Mouse (Mus musculus) lung, embryonic 16.5 days (tissue): ENCODE measurements around the gene A030003K21Rik. TPM values are rescaled to one million over a fixed set of nuclear protein-coding genes. Genes with fewer than 3 reads are reported as not detected.
"Not testable (repeated sequence)": the region's sequence is repeated elsewhere in the genome, so short reads cannot be mapped to it uniquely, and the experiment has no call there.

Experiments
- ATAC-seq: fragments of 200-750 bp; cut with Nextera tagmentation; 2 replicates; pipeline ENCODE4 v1.8.0; 2017; ENCODE audit warnings: low read depth, mild to moderate bottlenecking, moderate library complexity
- H3K27ac ChIP-seq: fragments of 300-500 bp; sonication (generic); 2 replicates; pipeline ENCODE4 v1.5.1; 2014; ENCODE audit warnings: mild to moderate bottlenecking, control low read depth, low read length
- H3K27me3 ChIP-seq: fragments of 300-500 bp; sonication (generic); 2 replicates; pipeline ENCODE4 v1.6.1; 2014; ENCODE audit warnings: low read depth, low read length, mixed read lengths; ENCODE audit not compliant: control insufficient read depth, insufficient read depth
- H3K36me3 ChIP-seq: fragments of 300-500 bp; sonication (generic); 2 replicates; pipeline ENCODE4 v1.6.1; 2014; ENCODE audit warnings: low read length; ENCODE audit not compliant: control insufficient read depth, insufficient read depth
- H3K4me1 ChIP-seq: fragments of 300-500 bp; sonication (generic); replicated peaks from 2 replicates; pipeline ENCODE4 v1.6.1; 2014; ENCODE audit warnings: low read length, mixed read lengths; ENCODE audit not compliant: control insufficient read depth, insufficient read depth
- H3K4me2 ChIP-seq: fragments of 300-500 bp; sonication (generic); 2 replicates; pipeline ENCODE4 v1.6.1; 2014; ENCODE audit warnings: low read depth, low read length, control low read depth
- H3K4me3 ChIP-seq: fragments of 300-500 bp; sonication (generic); 2 replicates; pipeline ENCODE4 v1.5.1; 2014; ENCODE audit warnings: mild to moderate bottlenecking, low read length, control low read depth
- H3K9ac ChIP-seq: fragments of 300-500 bp; sonication (generic); 2 replicates; pipeline ENCODE4 v1.6.1; 2014; ENCODE audit warnings: low read length, control low read depth
- H3K9me3 ChIP-seq: fragments of 300-500 bp; sonication (generic); 2 replicates; pipeline ENCODE4 v1.6.1; 2016; ENCODE audit warnings: low read length; ENCODE audit not compliant: control insufficient read depth
- WGBS: fragments of 180-500 bp; shearing (Covaris S2); extraction: QIAGEN DNeasy Blood & Tissue Kit; methylation state at CpG from one replicate; pipeline ENCODE4 v1.1.7; 2014; 5-methylcytosine and 5-hydroxymethylcytosine counted together
- polyA plus RNA-seq: library from polyadenylated mRNA; unstranded; fragments of >200 nt; fragmentation: Nextera tagmentation; extraction: Ambion mirVana; gene quantifications from 2 replicates; pipeline ENCODE4 v1.2.1, GENCODE M21; 2015

A030003K21Rik gene
- polyA plus RNA-seq, 1 experiment from 2014 or later, result not detected

DNA sequence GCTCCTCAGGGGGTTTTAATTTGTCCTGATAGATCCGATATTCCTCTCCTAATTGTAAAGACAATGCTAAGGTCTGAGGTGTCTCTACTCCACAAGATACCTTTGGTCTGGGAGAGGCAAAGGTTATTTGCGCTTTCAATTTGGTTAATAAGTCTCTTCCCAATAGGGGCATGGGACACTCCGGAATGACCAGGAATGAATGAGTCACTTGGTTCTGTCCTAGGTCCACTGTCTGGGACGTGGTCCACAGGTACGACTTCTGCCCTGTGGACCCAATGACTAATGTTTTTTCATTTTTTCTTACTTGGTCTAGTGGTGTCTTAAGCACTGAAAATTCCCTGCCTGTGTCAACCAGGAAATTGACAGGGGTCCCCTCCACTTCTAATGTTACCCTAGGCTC is 4.5 kb downstream of the A030003K21Rik start:
- Histone ChIP-seq H3K9me3 (no peaks in the 10 kb centered on the region; the same call in 1 of the 2 replicates), H3K4me2 (no peak overlapping the region), H3K27me3 (no peaks in the 10 kb centered on the region), H3K36me3 (no peaks in the 10 kb centered on the region), H3K27ac (no peak overlapping the region), H3K9ac (no peak overlapping the region), H3K4me3 (no peak overlapping the region), H3K4me1 (no peaks in the 10 kb centered on the region)
- 95% methylated on average over 5 of the region's 5 CpGs for WGBS
- ATAC-seq, result no peak

GRCm38 (mm10) chr1:82931326-82931725 is 11.9 kb downstream of the A030003K21Rik start, which contains the start of gene Gm6217:
Gene Gm6217 (minus strand): TSS chr1:82931399.
- not testable (repeated sequence) for H3K9me3 ChIP-seq, H3K4me2 ChIP-seq, ATAC-seq, H3K27me3 ChIP-seq, H3K4me3 ChIP-seq, H3K36me3 ChIP-seq, H3K27ac ChIP-seq, H3K4me1 ChIP-seq, H3K9ac ChIP-seq
- WGBS, result no CpG with 5 or more reads among the region's 6 CpGs

DNA sequence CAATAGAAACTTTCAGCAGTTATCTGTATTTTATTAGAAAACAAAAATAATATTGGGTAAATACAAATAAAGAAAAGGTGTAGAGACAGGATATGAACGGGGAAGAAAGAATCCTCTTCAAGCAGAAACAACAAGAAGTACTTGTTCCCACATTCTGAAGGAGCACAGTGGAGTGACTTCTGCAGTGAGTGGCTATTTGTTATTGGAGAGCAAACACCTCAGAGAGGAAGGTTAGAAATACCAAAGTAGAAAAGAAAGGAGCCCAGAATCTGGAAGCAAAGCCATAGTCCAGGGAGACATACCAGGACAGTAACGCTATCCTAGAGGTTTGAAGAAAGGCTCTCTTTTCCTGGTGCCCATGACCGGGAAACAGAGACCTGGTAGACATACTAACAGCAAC is 12.6 kb downstream of the A030003K21Rik start:
- not testable (repeated sequence) for H3K9me3 ChIP-seq, ATAC-seq, H3K4me2 ChIP-seq, H3K27ac ChIP-seq, H3K9ac ChIP-seq, H3K4me3 ChIP-seq, H3K36me3 ChIP-seq, H3K4me1 ChIP-seq, H3K27me3 ChIP-seq
- WGBS, result 46% methylated on average over 1 of the region's 3 CpGs

DNA sequence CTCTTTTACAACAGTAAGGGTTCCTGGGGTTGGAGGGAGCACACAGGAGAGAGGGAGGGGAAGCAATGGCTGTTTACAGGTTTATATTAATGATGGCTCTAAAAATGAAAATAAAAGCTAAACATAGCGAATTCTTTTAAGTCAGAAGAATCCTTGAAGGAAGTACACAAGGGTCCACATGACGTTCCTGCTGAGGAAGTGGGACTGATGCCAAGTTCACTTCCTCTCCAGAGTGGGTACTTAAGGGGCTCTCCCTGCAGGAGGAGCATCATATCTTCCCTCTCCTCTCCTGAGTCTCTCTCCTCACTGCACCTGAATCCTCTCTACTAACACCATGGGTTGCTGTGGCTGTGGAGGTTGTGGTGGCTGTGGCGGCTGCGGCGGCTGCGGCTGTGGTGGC is 18.5 kb downstream of the A030003K21Rik start, which contains the start of gene A030014E15Rik:
TSS of gene A030014E15Rik (plus strand) at position 268 of the 400 bp plus-strand sequence.
- no peaks in the 10 kb centered on the region for H3K9me3 ChIP-seq
- H3K4me1 ChIP-seq, result no peaks in the 10 kb centered on the region
- ATAC-seq, result no peak
- no peaks in the 10 kb centered on the region for H3K36me3 ChIP-seq
- H3K27me3 ChIP-seq, result no peaks in the 10 kb centered on the region
- H3K27ac ChIP-seq, result no peak within 1 kb of the TSS
- H3K9ac ChIP-seq, result no peak within 1 kb of the TSS
- H3K4me3 ChIP-seq, result no peak within 1 kb of the TSS
- WGBS, result 73% methylated on average over 6 of the region's 6 CpGs
- H3K4me2 ChIP-seq, result no peak within 1 kb of the TSS

- ATAC-seq, H3K4me3 ChIP-seq, H3K9me3 ChIP-seq, H3K4me2 ChIP-seq, H3K27ac ChIP-seq, H3K9ac ChIP-seq, H3K27me3 ChIP-seq, H3K4me1 ChIP-seq, H3K36me3 ChIP-seq: not testable (repeated sequence)
- 94% methylated on average over 5 of the region's 5 CpGs for WGBS
Measured at GRCm38 (mm10) chr1:82913434-82913833, 29.8 kb downstream of the A030003K21Rik start.

- Histone ChIP-seq H3K27me3 (no peaks in the 10 kb centered on the region), H3K27ac (no peak within 1 kb of the TSS), H3K4me3 (no peak within 1 kb of the TSS), H3K4me1 (no peaks in the 10 kb centered on the region), H3K9me3 (no peaks in the 10 kb centered on the region), H3K4me2 (no peak within 1 kb of the TSS), H3K36me3 (no peaks in the 10 kb centered on the region), H3K9ac (no peak within 1 kb of the TSS)
- no peak for ATAC-seq
- WGBS, result 78% methylated on average over 3 of the region's 3 CpGs
Measured at GRCm38 (mm10) chr1:82913025-82913424, 30.2 kb downstream of the A030003K21Rik start, which contains the start of gene A030005L19Rik. Gene A030005L19Rik (plus strand): TSS chr1:82913325.

DNA sequence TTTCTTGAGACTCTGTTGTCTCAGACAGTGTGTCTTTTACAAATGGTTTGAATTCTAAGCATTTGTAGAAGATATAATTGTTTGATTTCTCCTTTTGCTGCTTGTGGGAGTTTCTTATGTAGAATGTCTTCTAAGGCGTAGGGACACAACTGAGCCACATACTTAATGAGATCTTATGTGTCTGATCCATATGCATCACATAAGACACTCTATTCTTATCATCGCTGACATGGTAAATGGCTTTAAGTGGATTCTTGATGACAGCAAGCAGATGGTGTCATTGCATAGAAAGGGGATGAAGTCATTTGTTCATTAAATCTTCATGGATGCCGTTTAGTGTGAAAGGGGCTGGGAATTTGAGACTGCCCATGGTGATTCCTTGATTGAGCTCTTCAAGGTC is 37.3 kb downstream of the A030003K21Rik start:
- Histone ChIP-seq H3K27me3 (no peaks in the 10 kb centered on the region), H3K4me1 (no peaks in the 10 kb centered on the region), H3K9me3 (no peaks in the 10 kb centered on the region), H3K4me3 (no peak overlapping the region), H3K27ac (no peak overlapping the region), H3K4me2 (no peak overlapping the region), H3K9ac (no peak overlapping the region), H3K36me3 (peaks cover 6% of the 10 kb centered on the region)
- no peak for ATAC-seq
- WGBS, result 78% methylated on average over 3 of the region's 3 CpGs

DNA sequence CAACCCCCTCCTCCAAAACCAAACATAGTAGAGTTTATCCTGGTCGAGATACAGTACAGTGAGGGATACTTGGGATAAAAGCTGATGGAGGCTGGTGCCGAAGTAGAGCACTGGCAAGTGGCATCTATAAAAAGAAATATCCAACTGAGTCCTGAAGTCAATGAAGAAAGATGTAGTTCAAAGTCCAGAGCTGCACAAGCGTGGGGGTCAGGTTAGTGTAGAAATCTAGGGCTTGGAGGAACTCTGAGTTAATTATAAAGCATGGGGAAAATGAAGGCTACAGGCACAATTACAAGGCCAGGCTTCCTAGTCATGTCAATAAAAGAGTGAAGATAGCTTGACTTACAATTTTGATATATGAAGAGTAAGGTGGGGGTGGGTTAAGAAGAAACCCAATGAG is 42.0 kb downstream of the A030003K21Rik start:
- Histone ChIP-seq H3K9ac (no peak overlapping the region), H3K4me1 (no peaks in the 10 kb centered on the region), H3K4me2 (no peak overlapping the region), H3K27me3 (no peaks in the 10 kb centered on the region), H3K9me3 (no peaks in the 10 kb centered on the region), H3K27ac (no peak overlapping the region), H3K36me3 (peaks cover 18% of the 10 kb centered on the region), H3K4me3 (no peak overlapping the region)
- no peak for ATAC-seq
- WGBS, result 88% methylated on average over 3 of the region's 3 CpGs

GRCm38 (mm10) chr1:82900567-82900966 is 42.6 kb downstream of the A030003K21Rik start:
- WGBS, result 92% methylated on average over 1 of the region's 1 CpGs
- H3K4me3 ChIP-seq, result no peak overlapping the region
- ATAC-seq, result no peak
- H3K27me3 ChIP-seq, result no peaks in the 10 kb centered on the region
- H3K9me3 ChIP-seq, result no peaks in the 10 kb centered on the region
- no peak overlapping the region for H3K4me2 ChIP-seq
- peaks cover 18% of the 10 kb centered on the region for H3K36me3 ChIP-seq
- no peaks in the 10 kb centered on the region for H3K4me1 ChIP-seq
- no peak overlapping the region for H3K27ac ChIP-seq
- no peak overlapping the region for H3K9ac ChIP-seq

DNA sequence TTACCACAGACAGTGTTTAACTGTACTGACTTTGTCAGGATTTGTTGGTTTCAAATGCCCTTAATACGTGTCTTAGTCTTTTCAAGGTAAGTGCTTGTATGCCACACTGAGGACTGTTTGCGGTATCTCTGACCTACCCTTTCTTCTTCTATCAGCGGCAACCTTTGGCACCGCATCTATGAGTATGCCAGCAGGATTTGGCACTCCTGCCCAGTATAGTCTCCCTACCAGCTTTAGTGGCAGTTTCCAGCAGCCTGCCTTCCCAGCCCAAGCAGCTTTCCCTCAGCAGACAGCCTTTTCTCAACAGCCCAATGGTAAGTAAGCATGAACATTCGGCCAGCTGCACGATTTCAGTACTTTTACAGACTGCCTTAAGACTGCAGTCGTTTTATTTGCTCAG is 49.9 kb downstream of the A030003K21Rik start:
- Histone ChIP-seq H3K9ac (no peak overlapping the region), H3K4me2 (no peak overlapping the region), H3K27ac (no peak overlapping the region), H3K4me3 (no peak overlapping the region), H3K9me3 (no peaks in the 10 kb centered on the region), H3K36me3 (peaks cover 22% of the 10 kb centered on the region), H3K4me1 (no peaks in the 10 kb centered on the region), H3K27me3 (no peaks in the 10 kb centered on the region)
- no peak for ATAC-seq
- WGBS, result 84% methylated on average over 7 of the region's 7 CpGs
